21 mouse cellular contexts compared by ENCODE assay signal in the genomic region with DNA sequence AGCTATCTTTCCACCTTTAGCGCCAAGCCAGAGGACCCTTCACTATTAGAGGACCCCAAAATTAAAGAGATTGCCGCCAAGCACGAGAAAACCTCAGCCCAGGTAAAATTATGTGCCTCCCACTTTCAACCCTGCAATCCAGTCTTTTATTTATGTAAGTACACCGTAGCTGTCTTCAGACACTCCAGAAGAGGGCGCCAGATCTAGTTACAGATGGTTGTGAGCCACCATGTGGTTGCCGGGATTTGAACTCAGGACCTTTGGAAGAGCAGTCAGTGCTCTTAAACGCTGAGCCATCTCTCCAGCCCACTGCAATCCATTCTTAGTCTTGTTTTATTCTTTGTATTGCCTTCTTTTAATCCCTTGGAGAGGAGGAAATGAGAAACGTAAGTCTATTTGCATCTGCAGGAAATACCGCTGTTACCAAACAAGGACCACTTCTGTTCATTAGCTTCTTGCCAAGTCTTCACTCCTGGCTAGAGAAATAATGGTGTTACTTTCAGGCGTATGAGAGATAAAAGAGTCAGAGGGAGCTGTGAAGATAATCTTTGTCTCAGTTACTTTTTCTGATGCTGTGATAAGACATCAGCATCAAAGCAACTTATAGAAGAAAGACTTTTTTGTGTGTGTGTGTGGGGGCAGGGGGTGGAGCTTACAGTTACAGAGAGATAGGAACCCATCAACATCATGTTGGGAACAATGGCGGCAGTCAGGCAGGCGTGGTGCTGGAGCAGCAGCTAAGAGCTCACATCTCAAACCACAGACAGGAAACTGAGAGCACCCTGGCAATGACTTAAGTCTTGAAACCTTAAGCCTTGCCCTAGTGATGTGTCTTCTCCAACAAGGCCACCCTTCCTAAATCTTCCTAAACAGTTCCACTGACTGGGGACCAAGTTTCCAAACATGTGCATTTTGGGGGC. TPM values are rescaled to one million over a fixed set of nuclear protein-coding genes. Genes with fewer than 3 reads are reported as not detected.
DNase-seq lines count a peak whose midpoint lies in the region; ATAC-seq and TF ChIP-seq lines count a peak whose summit lies in the region.
"Had no signal": no experiment of that assay in that cellular context is flagged by ENCODE, and none has a peak within 500 bp of the region (broad histone marks: within the 10 kb centered on the region; RNA-seq: fewer than 3 reads in every experiment).

No protein-coding gene starts in this region.

- H3K36me3 ChIP-seq in heart, adult 2 months (ENCODE audit: control insufficient read depth, insufficient read depth, low read length), result no peaks in the 10 kb centered on the region
- H3K36me3 ChIP-seq in heart, embryonic 12.5 days, result peaks cover 3% of the 10 kb centered on the region
- H3K36me3 ChIP-seq in thymus, adult 2 months (ENCODE audit: control insufficient read depth, insufficient read depth, low read length), result no peaks in the 10 kb centered on the region
- H3K36me3 ChIP-seq: G1E; kidney, embryonic 15.5 days; neural tube, embryonic 15.5 days had no signal

- H3K4me1 ChIP-seq in heart, adult 2 months (ENCODE audit: control insufficient read depth, insufficient read depth, low read length), result no peaks in the 10 kb centered on the region
- H3K4me1 ChIP-seq in heart, embryonic 12.5 days (replicated peaks), result no peaks in the 10 kb centered on the region
- H3K4me1 ChIP-seq in thymus, adult 2 months (replicated peaks; ENCODE audit: control insufficient read depth, insufficient read depth, low read length), result peaks cover 15% of the 10 kb centered on the region

- peak; percentile 43 for TF ChIP-seq CTCF in heart, adult 2 months (IDR thresholded peaks at IDR 0.05)
- TF ChIP-seq CTCF in thymus, adult 2 months (IDR thresholded peaks at IDR 0.05; ENCODE audit: borderline replicate concordance, control insufficient read depth, extremely low read depth, insufficient read depth, low read length, poor library complexity), result no peak

- no peak overlapping the region for H3K27ac ChIP-seq in heart, adult 2 months
- H3K27ac ChIP-seq in heart, embryonic 12.5 days (ENCODE audit: poor library complexity, severe bottlenecking), result no peak overlapping the region
- no peak overlapping the region for H3K27ac ChIP-seq in thymus, adult 2 months (ENCODE audit: control insufficient read depth, insufficient read depth, low read length)
- H3K27ac ChIP-seq: embryonic facial prominence, embryonic 13.5 days; heart, embryonic 13.5 days; kidney, embryonic 15.5 days; neural tube, embryonic 15.5 days had no signal

- H3K27me3 ChIP-seq in heart, adult 2 months (ENCODE audit: control insufficient read depth, insufficient read depth, low read length), result no peaks in the 10 kb centered on the region
- no peaks in the 10 kb centered on the region for H3K27me3 ChIP-seq in heart, embryonic 12.5 days (replicated peaks)
- no peaks in the 10 kb centered on the region for H3K27me3 ChIP-seq in thymus, adult 2 months (ENCODE audit: control insufficient read depth, insufficient read depth, low read length)
- H3K27me3 ChIP-seq: embryonic facial prominence, embryonic 13.5 days; heart, embryonic 13.5 days; kidney, embryonic 15.5 days; neural tube, embryonic 15.5 days had no signal

- intact Hi-C loops in heart, adult 2 months (cut with DNase I), result no loop called here

- H3K9me3 ChIP-seq in heart, embryonic 12.5 days (replicated peaks), result no peaks in the 10 kb centered on the region
- H3K9me3 ChIP-seq: embryonic facial prominence, embryonic 13.5 days; G1E; heart, embryonic 13.5 days; kidney, embryonic 15.5 days; neural tube, embryonic 15.5 days had no signal

- no peak overlapping the region for H3K9ac ChIP-seq in heart, adult 2 months (ENCODE audit: low read depth, low read length)
- no peak overlapping the region for H3K9ac ChIP-seq in heart, embryonic 12.5 days
- H3K9ac ChIP-seq: embryonic facial prominence, embryonic 13.5 days; heart, embryonic 13.5 days; kidney, embryonic 15.5 days; neural tube, embryonic 15.5 days had no signal

- H3K4me2 ChIP-seq in heart, embryonic 12.5 days, result no peak overlapping the region
- H3K4me2 ChIP-seq: embryonic facial prominence, embryonic 13.5 days; heart, embryonic 13.5 days; kidney, embryonic 15.5 days; neural tube, embryonic 15.5 days had no signal

- H3K4me3 ChIP-seq in heart, adult 2 months, result no peak overlapping the region
- H3K4me3 ChIP-seq in heart, embryonic 12.5 days, result no peak overlapping the region
- no peak overlapping the region for H3K4me3 ChIP-seq in thymus, adult 2 months (ENCODE audit: control insufficient read depth, insufficient read depth, low read length)
- H3K4me3 ChIP-seq: embryonic facial prominence, embryonic 13.5 days; heart, embryonic 13.5 days; kidney, embryonic 15.5 days; neural tube, embryonic 15.5 days had no signal

- TF ChIP-seq POLR2A in heart, adult 2 months (IDR thresholded peaks at IDR 0.05; ENCODE audit: insufficient read depth, low read depth, low read length), result no peak
- TF ChIP-seq POLR2A in thymus, adult 2 months (IDR thresholded peaks at IDR 0.05; ENCODE audit: control insufficient read depth, extremely low read depth, insufficient read depth, low read length, poor library complexity), result no peak

- TF ChIP-seq EP300 in heart, adult 2 months (IDR thresholded peaks at IDR 0.05; ENCODE audit: insufficient read depth, low read depth, low read length), result no peak

- no peak for DNase-seq in heart, adult 2 months
- DNase-seq in 416B (ENCODE audit: low read depth), result peak; percentile 44
- DNase-seq in T-cell, adult 2 months (ENCODE audit: low spot score), result peak; percentile 28
- peak; percentile 35 for DNase-seq in thymus, adult 2 months
- DNase-seq in adrenal gland, postnatal 36 days, result no peak
- no peak for DNase-seq in right cerebral cortex, postnatal 14 days
- DNase-seq in lung, postnatal 25 days (ENCODE audit: low spot score), result no peak
- DNase-seq: cerebellum, adult 18-20 months; gastrocnemius, postnatal 36 days; liver; retina, postnatal 1 day had no signal

- H3K79me2 ChIP-seq in heart, adult 2 months (replicated peaks; ENCODE audit: control insufficient read depth, insufficient read depth, low read length), result no peaks in the 10 kb centered on the region

- ATAC-seq in heart, embryonic 12.5 days (ENCODE audit: insufficient number of reproducible peaks, low FRiP score), result no peak

- 77% methylated on average over 12 of the region's 12 CpGs for WGBS in heart, adult 2 months
- WGBS in heart, embryonic 12.5 days, result 74% methylated on average over 12 of the region's 12 CpGs
- 59% methylated on average over 12 of the region's 12 CpGs for WGBS in thymus, adult 2 months

RNA-seq across cellular contexts. Expression of gene Akr1b8, which starts 10.6 kb away (rescaled TPM):
- 1 to 10 TPM; 3.3 to 3.5 TPM for total RNA-seq in heart, adult 2 months (2021)
- polyA plus RNA-seq in heart, adult 2 months (2012; rRNA removed), result 4.2 and 4.8 TPM in 2 replicates
- polyA plus RNA-seq in heart, embryonic 12.5 days (2016; fragmentation: Nextera tagmentation; extraction: Ambion mirVana), result 15.3 and 16.0 TPM in 2 replicates
- 1.2 and 1.4 TPM in 2 replicates for polyA plus RNA-seq in thymus, adult 2 months (2012; rRNA removed)
- 100 to 1,000 TPM; 233 to 373 TPM for total RNA-seq in adrenal gland, postnatal 36 days (2021)
- total RNA-seq: hematopoietic stem cell, adult 5-6 weeks; megakaryocyte-erythroid progenitor cell, adult 5-6 weeks had no signal

RNA-seq across cellular contexts. Expression of gene Akr1b10, which starts 19.5 kb away (rescaled TPM):
- 10 to 100 TPM; 53.8 to 63.5 TPM for total RNA-seq in heart, adult 2 months (2021)
- 50.5 and 89.4 TPM in 2 replicates for polyA plus RNA-seq in heart, adult 2 months (2012; rRNA removed)
- polyA plus RNA-seq in heart, embryonic 12.5 days (2016; fragmentation: Nextera tagmentation; extraction: Ambion mirVana), result 54.9 and 62.0 TPM in 2 replicates
- polyA plus RNA-seq in thymus, adult 2 months (2012; rRNA removed), result 28.8 and 31.0 TPM in 2 replicates
- 100 to 1,000 TPM; 142 to 220 TPM for total RNA-seq in adrenal gland, postnatal 36 days (2021)

RNA-seq across cellular contexts. Expression of gene Akr1b3, which starts 47.2 kb away (rescaled TPM):
- total RNA-seq in heart, adult 2 months (2021), result 100 to 1,000 TPM; 266 to 282 TPM
- polyA plus RNA-seq in heart, adult 2 months (2012; rRNA removed), result 352 and 459 TPM in 2 replicates
- polyA plus RNA-seq in heart, embryonic 12.5 days (2016; fragmentation: Nextera tagmentation; extraction: Ambion mirVana), result 176 and 177 TPM in 2 replicates
- 228 and 281 TPM in 2 replicates for polyA plus RNA-seq in thymus, adult 2 months (2012; rRNA removed)
- 100 to 1,000 TPM; 324 to 405 TPM for total RNA-seq in adrenal gland, postnatal 36 days (2021)

RNA-seq across cellular contexts. Expression of gene Akr1b7, which starts 47.7 kb away (rescaled TPM):
- not detected for total RNA-seq in heart, adult 2 months (2021)
- polyA plus RNA-seq in heart, adult 2 months (2012; rRNA removed), result not detected in 2 replicates
- polyA plus RNA-seq in heart, embryonic 12.5 days (2016; fragmentation: Nextera tagmentation; extraction: Ambion mirVana), result 0.13 and 0.14 TPM in 2 replicates
- 0.24 and 0.26 TPM in 2 replicates for polyA plus RNA-seq in thymus, adult 2 months (2012; rRNA removed)
- total RNA-seq in adrenal gland, postnatal 36 days (2021), result 1,000 to 10,000 TPM; 2,443 to 8,516 TPM
- total RNA-seq: G1E; gastrocnemius, postnatal 36 days; hematopoietic stem cell, adult 5-6 weeks; left cerebral cortex, postnatal 25 days; megakaryocyte-erythroid progenitor cell, adult 5-6 weeks had no signal
- polyA plus RNA-seq: embryonic facial prominence, embryonic 13.5 days; G1E; heart, embryonic 13.5 days; lung, embryonic 16.5 days had no signal

Comparison
In these comparisons a context has a peak if more than half of its experiments do, and no peak if none do; other contexts are left out.
1. DNase-seq: peak in 416B (single experiment), T-cell, adult 2 months (single experiment) and thymus, adult 2 months (single experiment); none in heart, adult 2 months (0 of 2), adrenal gland, postnatal 36 days (0 of 2), right cerebral cortex, postnatal 14 days (single experiment) and lung, postnatal 25 days (single experiment).